Mouse (Mus musculus): ENCODE measurements around the gene Snapc2. TPM values are rescaled to one million over a fixed set of nuclear protein-coding genes. Genes with fewer than 3 reads are reported as not detected.

The Snapc2 gene
- polyA plus RNA-seq, 1 experiment from 2014 or later: 63.6 TPM

DNA sequence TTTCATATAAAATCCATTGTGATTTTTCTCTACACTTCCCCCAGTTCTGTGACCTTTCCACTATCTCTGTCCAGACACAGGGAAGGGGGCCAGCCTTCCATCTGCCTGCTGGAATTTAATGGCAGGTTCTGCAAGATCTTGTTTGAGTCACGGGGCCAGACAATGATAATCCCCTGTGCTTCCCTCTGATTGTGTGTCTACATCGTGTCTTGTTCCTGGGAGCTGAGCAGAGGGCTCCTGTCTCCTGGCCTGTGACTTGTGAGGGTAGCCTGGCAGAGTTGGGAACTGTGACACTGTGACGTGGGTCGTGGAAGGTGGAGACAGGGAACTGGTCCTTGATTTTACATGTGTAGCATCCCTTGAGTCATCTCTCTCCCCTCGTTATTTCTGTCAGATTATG is 23.1 kb upstream of the Snapc2 start:
- whole genome bisulfite sequencing: 78% methylated on average over 5 of the region's 5 CpGs
- H3K36me3 ChIP-seq (ENCODE audit: control insufficient read depth, insufficient read depth, low read length): no peaks in the 10 kb centered on the region
- H3K9ac ChIP-seq (ENCODE audit: low read depth, low read length): no peak overlapping the region
- no peak overlapping the region for H3K4me2 ChIP-seq (replicated peaks; ENCODE audit: low read depth, low read length)
- H3K27ac ChIP-seq (ENCODE audit: low read depth, low read length): no peak overlapping the region
- H3K4me3 ChIP-seq (ENCODE audit: low read length): no peak overlapping the region
- no peaks in the 10 kb centered on the region for H3K9me3 ChIP-seq (ENCODE audit: control insufficient read depth, low read length)
- H3K27me3 ChIP-seq (ENCODE audit: control insufficient read depth, insufficient read depth, low read length): no peaks in the 10 kb centered on the region; the same call in none of the 2 replicates
- ATAC-seq (ENCODE audit: low FRiP score, low TSS enrichment): no peak
- H3K4me1 ChIP-seq (ENCODE audit: control insufficient read depth, insufficient read depth, low read length): 0 out of 2 replicates have a peak, but pooled peaks cover 3% of the 10 kb centered on the region

DNA sequence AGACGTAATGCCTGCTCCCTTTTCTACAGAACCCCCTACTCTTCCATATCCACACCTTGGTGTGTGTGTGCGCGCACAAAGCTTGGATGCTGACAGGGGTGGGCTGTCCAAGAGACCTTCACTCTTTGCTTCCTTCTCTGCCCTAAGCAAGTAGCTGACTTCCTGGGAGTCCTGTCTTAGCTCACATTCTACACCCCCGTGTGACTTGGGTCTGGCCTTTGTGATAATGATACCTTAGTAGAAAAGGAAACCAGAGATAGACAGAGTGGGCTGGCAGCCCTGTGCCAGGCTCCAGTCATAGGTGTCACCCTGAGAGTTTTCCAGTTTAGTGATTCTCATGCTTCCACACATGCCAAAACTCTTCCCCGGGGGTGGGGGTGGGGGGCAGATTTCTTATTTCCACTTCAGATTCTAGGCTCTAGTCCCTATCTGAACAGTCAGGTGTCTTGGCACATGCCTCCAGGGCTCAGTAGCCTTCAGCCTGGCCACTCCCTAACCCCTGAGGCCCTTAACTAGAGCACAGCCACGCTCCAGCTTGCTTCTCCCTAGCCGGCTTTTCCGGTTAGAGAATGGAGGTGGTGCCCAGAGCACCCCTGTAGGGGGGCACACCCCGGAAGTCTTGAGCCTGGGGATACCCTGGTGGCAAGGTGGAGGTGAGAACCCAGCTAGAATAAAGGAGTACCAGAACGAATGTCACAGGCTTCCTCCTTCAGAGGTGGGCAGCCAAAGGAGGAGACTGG is 22.1 kb upstream of the Snapc2 start:
- H3K27ac ChIP-seq (ENCODE audit: low read depth, low read length): no peak overlapping the region
- H3K9me3 ChIP-seq (ENCODE audit: control insufficient read depth, low read length): no peaks in the 10 kb centered on the region
- no peaks in the 10 kb centered on the region for H3K36me3 ChIP-seq (ENCODE audit: control insufficient read depth, insufficient read depth, low read length)
- ATAC-seq (ENCODE audit: low FRiP score, low TSS enrichment): no peak
- H3K9ac ChIP-seq (ENCODE audit: low read depth, low read length): no peak overlapping the region
- 53% methylated on average over 10 of the region's 10 CpGs for WGBS
- H3K4me3 ChIP-seq (ENCODE audit: low read length): no peak overlapping the region
- no peak overlapping the region for H3K4me2 ChIP-seq (replicated peaks; ENCODE audit: low read depth, low read length)
- H3K4me1 ChIP-seq (ENCODE audit: control insufficient read depth, insufficient read depth, low read length): 0 out of 2 replicates have a peak, but pooled peaks cover 3% of the 10 kb centered on the region
- no peaks in the 10 kb centered on the region; the same call in none of the 2 replicates for H3K27me3 ChIP-seq (ENCODE audit: control insufficient read depth, insufficient read depth, low read length)

DNA sequence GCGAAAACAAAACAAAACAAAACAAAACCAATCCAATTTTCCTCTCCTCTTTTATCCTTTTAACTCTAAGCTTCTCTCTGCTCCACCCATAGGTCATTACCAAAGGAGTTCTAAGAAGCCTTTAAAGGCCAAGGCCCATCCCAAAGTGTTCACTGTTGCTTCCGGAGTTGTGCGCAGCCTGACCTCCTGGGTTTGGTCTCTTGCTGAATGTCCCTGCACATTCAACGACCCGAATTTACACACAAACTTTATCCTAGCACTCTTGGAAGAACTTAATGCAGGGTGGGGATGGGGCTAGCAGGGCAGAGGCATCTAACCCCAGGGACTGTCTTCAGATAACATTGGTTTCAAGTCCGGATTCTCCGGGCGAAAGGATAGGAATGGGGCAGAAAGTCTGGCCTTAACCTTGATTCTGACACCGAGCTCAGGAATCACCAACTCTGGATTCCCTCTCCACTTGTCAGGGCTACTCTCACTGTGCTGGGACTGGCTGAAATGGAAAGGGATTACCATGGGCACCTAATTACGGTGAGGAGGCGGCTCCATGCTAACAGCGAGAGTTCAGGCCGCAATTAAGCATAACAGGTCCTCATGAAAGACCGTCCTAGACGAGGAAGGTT is 15.0 kb upstream of the Snapc2 start:
- Histone ChIP-seq H3K4me1 (ENCODE audit: control insufficient read depth, insufficient read depth, low read length) (peaks cover 11% of the 10 kb centered on the region), H3K27ac (ENCODE audit: low read depth, low read length) (peak overlapping the region; percentile 93), H3K9me3 (ENCODE audit: control insufficient read depth, low read length) (no peaks in the 10 kb centered on the region), H3K27me3 (ENCODE audit: control insufficient read depth, insufficient read depth, low read length) (no peaks in the 10 kb centered on the region), H3K4me3 (ENCODE audit: low read length) (peak overlapping the region; percentile 83), H3K4me2 (replicated peaks; ENCODE audit: low read depth, low read length) (peak overlapping the region; percentile 53), H3K36me3 (ENCODE audit: control insufficient read depth, insufficient read depth, low read length) (peaks cover 21% of the 10 kb centered on the region), H3K9ac (ENCODE audit: low read depth, low read length) (peak overlapping the region; percentile 65)
- WGBS: 23% methylated on average over 15 of the region's 15 CpGs
- no peak; the same call in none of the 2 replicates for ATAC-seq (ENCODE audit: low FRiP score, low TSS enrichment)

DNA sequence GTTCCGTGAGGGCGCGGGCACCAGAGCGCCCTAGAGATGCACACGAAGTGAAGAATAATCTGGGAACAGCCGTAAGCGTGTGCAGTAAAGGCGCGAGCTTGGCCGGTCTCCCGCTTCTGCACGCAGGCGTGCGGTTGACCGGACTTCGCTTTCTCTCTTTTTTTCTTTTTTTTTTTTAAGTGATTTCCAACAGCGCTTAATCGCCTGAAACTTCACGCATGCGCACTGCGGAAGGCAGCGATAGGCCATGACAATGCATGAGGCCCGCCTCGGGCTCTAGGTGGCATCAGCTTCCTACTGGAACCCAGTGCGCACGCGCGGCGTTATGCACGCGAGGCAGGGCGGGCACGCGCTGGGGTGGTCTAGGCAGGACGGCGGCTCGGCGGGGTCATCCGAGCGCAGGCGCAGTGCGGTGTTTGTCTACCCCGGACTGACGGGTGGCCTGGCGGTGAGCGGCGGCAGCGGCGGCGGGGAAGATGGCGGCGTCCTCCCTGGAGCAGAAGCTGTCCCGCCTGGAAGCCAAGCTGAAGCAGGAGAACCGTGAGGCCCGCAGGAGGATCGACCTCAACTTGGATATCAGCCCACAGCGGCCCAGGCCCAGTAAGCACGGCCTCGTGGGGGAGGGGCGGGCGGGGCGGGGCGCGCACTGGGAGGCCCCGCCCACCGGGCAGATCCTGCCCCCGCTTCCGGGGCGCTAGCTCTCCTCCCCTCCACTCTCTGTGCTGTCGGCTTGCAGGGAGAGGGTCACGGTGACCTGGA is 14.3 kb upstream of the Snapc2 start, which contains the start of the genes Map2k7 and Gm49320:
TSS of gene Map2k7 (plus strand) at position 307 of the 759 bp plus-strand sequence.
TSS of gene Gm49320 (plus strand) at position 432 of the 759 bp plus-strand sequence.
- Histone ChIP-seq H3K9me3 (ENCODE audit: control insufficient read depth, low read length) (no peaks in the 10 kb centered on the region), H3K9ac (ENCODE audit: low read depth, low read length) (peak within 1 kb of the TSS; percentile 81), H3K36me3 (ENCODE audit: control insufficient read depth, insufficient read depth, low read length) (peaks cover 27% of the 10 kb centered on the region), H3K27ac (ENCODE audit: low read depth, low read length) (peak within 1 kb of the TSS; percentile 93), H3K4me1 (ENCODE audit: control insufficient read depth, insufficient read depth, low read length) (peaks cover 11% of the 10 kb centered on the region), H3K27me3 (ENCODE audit: control insufficient read depth, insufficient read depth, low read length) (no peaks in the 10 kb centered on the region), H3K4me2 (replicated peaks; ENCODE audit: low read depth, low read length) (peak within 1 kb of the TSS; percentile 77), H3K4me3 (ENCODE audit: low read length) (peak within 1 kb of the TSS; percentile 83)
- ATAC-seq (ENCODE audit: low FRiP score, low TSS enrichment): peak; percentile 96
- under 1% methylated on average over 61 of the region's 71 CpGs for WGBS

DNA sequence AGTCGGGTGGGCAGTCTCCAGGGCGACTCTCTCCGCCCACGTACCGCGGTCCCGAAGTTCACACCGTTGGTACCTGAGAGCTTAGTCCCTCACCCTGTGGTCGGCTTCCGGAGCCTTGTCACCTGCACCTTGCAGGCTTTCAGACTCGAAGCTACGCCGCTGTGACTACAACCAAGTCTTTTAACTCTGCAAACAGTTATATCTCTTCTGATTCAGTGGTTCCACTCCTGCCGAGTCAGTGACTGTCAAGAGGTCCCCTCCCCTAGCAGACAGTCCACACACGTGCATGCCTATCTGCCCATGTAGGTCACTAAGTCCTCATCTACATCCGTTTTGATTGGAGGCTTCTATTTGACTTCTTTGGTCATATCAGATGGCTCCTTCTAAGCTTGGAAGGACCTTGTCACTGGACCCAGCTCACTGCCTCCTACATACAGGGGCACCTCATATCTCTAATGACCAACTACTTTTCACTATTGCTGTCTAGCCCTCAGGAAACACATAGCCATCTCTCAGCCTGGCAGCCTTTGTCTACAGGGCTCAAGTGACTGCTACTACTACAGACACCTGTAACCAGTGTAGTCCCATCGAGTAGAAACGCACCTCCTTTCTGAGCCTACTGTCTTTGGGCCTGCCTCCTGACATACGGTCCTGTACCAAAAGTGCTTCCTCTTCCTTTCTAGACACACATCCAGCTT is 13.5 kb upstream of the Snapc2 start:
- ATAC-seq (ENCODE audit: low FRiP score, low TSS enrichment): peak; percentile 5; the same call in 1 of the 2 replicates
- H3K27me3 ChIP-seq (ENCODE audit: control insufficient read depth, insufficient read depth, low read length): no peaks in the 10 kb centered on the region
- H3K4me2 ChIP-seq (replicated peaks; ENCODE audit: low read depth, low read length): peak overlapping the region; percentile 77
- peak overlapping the region; percentile 83 for H3K4me3 ChIP-seq (ENCODE audit: low read length)
- peak overlapping the region; percentile 86 for H3K27ac ChIP-seq (ENCODE audit: low read depth, low read length)
- peak overlapping the region; percentile 81 for H3K9ac ChIP-seq (ENCODE audit: low read depth, low read length)
- H3K9me3 ChIP-seq (ENCODE audit: control insufficient read depth, low read length): no peaks in the 10 kb centered on the region
- WGBS: 11% methylated on average over 19 of the region's 19 CpGs
- H3K4me1 ChIP-seq (ENCODE audit: control insufficient read depth, insufficient read depth, low read length): peaks cover 11% of the 10 kb centered on the region
- H3K36me3 ChIP-seq (ENCODE audit: control insufficient read depth, insufficient read depth, low read length): peaks cover 35% of the 10 kb centered on the region

DNA sequence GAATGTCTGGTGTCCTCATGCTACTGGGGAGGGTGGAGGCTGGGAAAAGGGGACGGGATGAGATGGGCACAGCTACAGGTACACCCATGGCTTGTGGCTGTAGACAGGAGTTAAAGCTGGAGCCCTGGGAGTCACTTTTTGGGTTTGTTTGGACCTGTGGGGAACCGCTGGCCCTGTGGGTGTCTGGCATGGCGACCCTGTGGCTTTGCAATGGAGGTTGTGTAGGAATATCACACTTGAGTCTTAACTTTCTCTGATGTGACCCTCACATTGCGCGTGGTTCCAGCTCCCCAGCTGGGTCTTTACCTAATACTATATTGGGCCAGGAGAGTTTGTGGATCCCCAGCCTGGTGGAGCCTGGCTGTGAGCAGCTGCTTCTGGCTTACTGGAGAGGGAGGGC is 7.8 kb upstream of the Snapc2 start:
- no peak overlapping the region for H3K4me2 ChIP-seq (replicated peaks; ENCODE audit: low read depth, low read length)
- ATAC-seq (ENCODE audit: low FRiP score, low TSS enrichment): no peak
- WGBS: 93% methylated on average over 5 of the region's 5 CpGs
- no peaks in the 10 kb centered on the region for H3K9me3 ChIP-seq (ENCODE audit: control insufficient read depth, low read length)
- H3K36me3 ChIP-seq (ENCODE audit: control insufficient read depth, insufficient read depth, low read length): peaks cover 77% of the 10 kb centered on the region
- H3K9ac ChIP-seq (ENCODE audit: low read depth, low read length): no peak overlapping the region
- no peaks in the 10 kb centered on the region for H3K27me3 ChIP-seq (ENCODE audit: control insufficient read depth, insufficient read depth, low read length)
- no peak overlapping the region for H3K27ac ChIP-seq (ENCODE audit: low read depth, low read length)
- H3K4me1 ChIP-seq (ENCODE audit: control insufficient read depth, insufficient read depth, low read length): peaks cover 3% of the 10 kb centered on the region
- no peak overlapping the region for H3K4me3 ChIP-seq (ENCODE audit: low read length)

DNA sequence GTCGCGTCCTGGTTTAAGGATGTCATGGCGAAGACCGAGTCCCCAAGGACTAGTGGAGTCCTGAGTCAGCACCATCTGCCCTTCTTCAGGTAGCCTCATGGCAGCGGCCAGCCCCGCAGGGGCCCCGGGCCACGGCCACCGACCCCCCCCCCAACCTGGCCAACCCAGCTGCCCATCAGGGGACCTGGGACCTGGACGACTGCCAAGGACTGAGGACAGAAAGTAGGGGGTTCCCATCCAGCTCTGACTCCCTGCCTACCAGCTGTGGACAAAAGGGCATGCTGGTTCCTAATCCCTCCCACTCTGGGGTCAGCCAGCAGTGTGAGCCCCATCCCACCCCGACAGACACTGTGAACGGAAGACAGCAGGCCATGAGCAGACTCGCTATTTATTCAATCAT is 7.1 kb upstream of the Snapc2 start:
- H3K4me1 ChIP-seq (ENCODE audit: control insufficient read depth, insufficient read depth, low read length): no peaks in the 10 kb centered on the region; the same call in 1 of the 2 replicates
- no peak for ATAC-seq (ENCODE audit: low FRiP score, low TSS enrichment)
- no peaks in the 10 kb centered on the region for H3K27me3 ChIP-seq (ENCODE audit: control insufficient read depth, insufficient read depth, low read length)
- H3K27ac ChIP-seq (ENCODE audit: low read depth, low read length): no peak overlapping the region
- H3K4me3 ChIP-seq (ENCODE audit: low read length): no peak overlapping the region
- H3K4me2 ChIP-seq (replicated peaks; ENCODE audit: low read depth, low read length): no peak overlapping the region
- H3K9me3 ChIP-seq (ENCODE audit: control insufficient read depth, low read length): no peaks in the 10 kb centered on the region
- H3K9ac ChIP-seq (ENCODE audit: low read depth, low read length): no peak overlapping the region
- 85% methylated on average over 13 of the region's 13 CpGs for WGBS
- peaks cover 77% of the 10 kb centered on the region for H3K36me3 ChIP-seq (ENCODE audit: control insufficient read depth, insufficient read depth, low read length)

DNA sequence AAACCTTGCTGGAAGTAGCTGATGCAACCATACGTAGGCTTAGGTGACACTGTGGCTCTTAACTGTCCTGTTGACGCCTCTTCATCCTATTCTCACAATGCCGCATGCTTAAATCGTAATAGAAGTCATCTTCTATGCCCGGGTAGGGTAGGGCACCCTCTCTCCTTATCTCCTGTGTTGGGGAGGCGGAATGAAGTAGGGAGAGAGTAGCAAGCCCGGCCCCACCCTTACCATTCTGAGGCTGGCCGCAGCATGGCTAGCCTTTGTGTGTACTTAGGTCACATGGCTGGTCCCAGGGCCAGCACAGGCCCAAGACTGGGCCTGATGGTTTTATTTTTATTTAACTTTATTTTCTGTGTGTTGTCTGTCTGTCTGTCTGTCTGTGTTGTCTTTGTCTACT is 5.6 kb upstream of the Snapc2 start:
- H3K4me3 ChIP-seq (ENCODE audit: low read length): no peak overlapping the region
- H3K4me1 ChIP-seq (ENCODE audit: control insufficient read depth, insufficient read depth, low read length): no peaks in the 10 kb centered on the region; the same call in 1 of the 2 replicates
- H3K4me2 ChIP-seq (replicated peaks; ENCODE audit: low read depth, low read length): no peak overlapping the region
- no peaks in the 10 kb centered on the region for H3K9me3 ChIP-seq (ENCODE audit: control insufficient read depth, low read length)
- H3K9ac ChIP-seq (ENCODE audit: low read depth, low read length): no peak overlapping the region
- H3K36me3 ChIP-seq (ENCODE audit: control insufficient read depth, insufficient read depth, low read length): peaks cover 63% of the 10 kb centered on the region
- no peaks in the 10 kb centered on the region for H3K27me3 ChIP-seq (ENCODE audit: control insufficient read depth, insufficient read depth, low read length)
- no peak for ATAC-seq (ENCODE audit: low FRiP score, low TSS enrichment)
- no peak overlapping the region for H3K27ac ChIP-seq (ENCODE audit: low read depth, low read length)
- WGBS: 91% methylated on average over 8 of the region's 8 CpGs

Data from kidney, embryonic 14.5 days (tissue).